Mouse (Mus musculus) G1E (cell line): ENCODE measurements at regions not wholly inside any gene's neighbourhood (a gene's known extent, or its start where the extent isn't known, plus 50 kb on each side); places are given as distances from the start of the nearest gene placed in this dataset.

Experiments used
- ATAC-seq: 2 replicates; pipeline ENCODE4 v1.8.0; 2016; ENCODE audit warnings: mild to moderate bottlenecking; ENCODE audit not compliant: insufficient number of reproducible peaks, poor library complexity, low FRiP score, severe bottlenecking; ENCODE audit errors: extremely low read depth
- DNase-seq: peaks from one replicate; pipeline ENCODE4 v3.0.0; 2012; ENCODE audit warnings: low spot score
- H3K27me3 ChIP-seq: 2 replicates; pipeline ENCODE4 v1.6.1; 2012; ENCODE audit warnings: mild to moderate bottlenecking, low read length, inconsistent platforms; ENCODE audit not compliant: insufficient read depth
- H3K36me3 ChIP-seq: replicated peaks from 2 replicates; pipeline ENCODE3; 2012; ENCODE audit warnings: mild to moderate bottlenecking, inconsistent platforms
- H3K4me1 ChIP-seq: 2 replicates; pipeline ENCODE4 v1.6.1; 2012; ENCODE audit warnings: low read depth, low read length, inconsistent platforms, mixed read lengths; ENCODE audit not compliant: insufficient read depth
- H3K4me3 ChIP-seq: 2 replicates; pipeline ENCODE4 v1.5.1; 2012; ENCODE audit warnings: low read depth, mild to moderate bottlenecking, inconsistent platforms, low read length, moderate library complexity, mixed read lengths
- H3K9me3 ChIP-seq: replicated peaks from 2 replicates; pipeline ENCODE4 v1.6.1; 2012; ENCODE audit warnings: inconsistent platforms
- CTCF ChIP-seq: IDR thresholded peaks from 2 replicates; pipeline ENCODE4 v1.5.1; 2012; ENCODE audit warnings: low read depth, low read length, inconsistent platforms, mixed read lengths
- GATA1 ChIP-seq: IDR thresholded peaks from 2 replicates; pipeline ENCODE4 v1.6.1; 2012; ENCODE audit warnings: borderline replicate concordance, low read length, inconsistent platforms, mixed read lengths
- GATA2 ChIP-seq: IDR thresholded peaks from 2 replicates; pipeline ENCODE4 v1.6.1; 2012; ENCODE audit warnings: low read depth, low read length, inconsistent platforms, borderline replicate concordance
- POLR2AphosphoS5 ChIP-seq: IDR thresholded peaks from 2 replicates; pipeline ENCODE4 v1.6.1; 2012; ENCODE audit warnings: low read depth, low read length, inconsistent platforms; ENCODE audit not compliant: insufficient replicate concordance
- TAL1 ChIP-seq: conservative IDR thresholded peaks from 2 replicates; pipeline ENCODE4 v1.6.1; 2012; ENCODE audit warnings: low read depth, low read length, inconsistent platforms, mixed read lengths

- peaks cover 60% of the 10 kb centered on the region for H3K9me3 ChIP-seq
- H3K4me1 ChIP-seq = no peaks in the 10 kb centered on the region
- no peak for ATAC-seq
- no peak overlapping the region for H3K4me3 ChIP-seq
- TF ChIP-seq GATA1 = no peak
- no peak for TF ChIP-seq POLR2AphosphoS5
- no peaks in the 10 kb centered on the region for H3K36me3 ChIP-seq
- no peaks in the 10 kb centered on the region for H3K27me3 ChIP-seq
- DNase-seq = no peak
Measured at GRCm38 (mm10) chr12:110367822-110368221, 79.1 kb upstream of the Ppp2r5c start.

- ATAC-seq (no peak), DNase-seq (no peak)
- TF ChIP-seq POLR2AphosphoS5 (no peak), CTCF (no peak), GATA1 (no peak), GATA2 (no peak), TAL1 (no peak)
- Histone ChIP-seq H3K27me3 (no peaks in the 10 kb centered on the region), H3K4me1 (no peaks in the 10 kb centered on the region), H3K9me3 (peaks cover 70% of the 10 kb centered on the region), H3K36me3 (no peaks in the 10 kb centered on the region), H3K4me3 (peak overlapping the region; percentile 0; the same call in 1 of the 2 replicates)
Measured at GRCm38 (mm10) chr12:110371886-110372690, 74.8 kb upstream of the Ppp2r5c start.

- no peaks in the 10 kb centered on the region for H3K36me3 ChIP-seq
- ATAC-seq (no peak), DNase-seq (no peak)
- no peaks in the 10 kb centered on the region for H3K27me3 ChIP-seq
- peaks cover 70% of the 10 kb centered on the region for H3K9me3 ChIP-seq
- TF ChIP-seq TAL1 (no peak), GATA2 (no peak), GATA1 (no peak), CTCF (no peak), POLR2AphosphoS5 (no peak)
- H3K4me1 ChIP-seq = no peaks in the 10 kb centered on the region
- H3K4me3 ChIP-seq = no peak overlapping the region
Measured at GRCm38 (mm10) chr12:110372986-110373385, 73.9 kb upstream of the Ppp2r5c start.

GRCm38 (mm10) chr12:110373408-110374065 is 73.4 kb upstream of the Ppp2r5c start:
- no peaks in the 10 kb centered on the region for H3K36me3 ChIP-seq
- H3K9me3 ChIP-seq = peaks cover 71% of the 10 kb centered on the region
- H3K27me3 ChIP-seq = no peaks in the 10 kb centered on the region
- DNase-seq = no peak
- TF ChIP-seq GATA2 = no peak
- TF ChIP-seq POLR2AphosphoS5 = no peak
- no peak for TF ChIP-seq CTCF
- TF ChIP-seq GATA1 = no peak
- TF ChIP-seq TAL1 = no peak
- no peak for ATAC-seq
- H3K4me3 ChIP-seq = 0 out of 2 replicates have a peak overlapping the region, but pooled peaks have one; percentile 20
- H3K4me1 ChIP-seq = no peaks in the 10 kb centered on the region

- Histone ChIP-seq H3K4me3 (no peak overlapping the region), H3K36me3 (no peaks in the 10 kb centered on the region), H3K27me3 (no peaks in the 10 kb centered on the region), H3K4me1 (no peaks in the 10 kb centered on the region), H3K9me3 (peaks cover 71% of the 10 kb centered on the region)
- DNase-seq = no peak
- no peak for TF ChIP-seq GATA2
- TF ChIP-seq POLR2AphosphoS5 = no peak
- TF ChIP-seq GATA1 = no peak
- TF ChIP-seq TAL1 = no peak
- TF ChIP-seq CTCF = no peak
- ATAC-seq = no peak
Measured at GRCm38 (mm10) chr12:110375139-110375538, 71.8 kb upstream of the Ppp2r5c start.

- Histone ChIP-seq H3K9me3 (peaks cover 78% of the 10 kb centered on the region), H3K27me3 (no peaks in the 10 kb centered on the region), H3K36me3 (no peaks in the 10 kb centered on the region), H3K4me3 (no peak overlapping the region), H3K4me1 (no peaks in the 10 kb centered on the region)
- no peak for DNase-seq
- no peak for ATAC-seq
- TF ChIP-seq CTCF (no peak), TAL1 (no peak), GATA1 (no peak)
Measured at GRCm38 (mm10) chr12:110376062-110376837, 70.7 kb upstream of the Ppp2r5c start.
